Mouse (Mus musculus): ENCODE data around the gene Ubl7. TPM values are rescaled to one million over a fixed set of nuclear protein-coding genes. Genes with fewer than 3 reads are reported as not detected.

Ubl7 gene
- polyA plus RNA-seq, 1 experiment = 131 TPM

- no peak for DNase-seq
- H3K4me3 ChIP-seq (replicated peaks; ENCODE audit: extremely low read depth, low read depth, low read length) = no peak overlapping the region
- H3K4me1 ChIP-seq (ENCODE audit: control insufficient read depth, insufficient read depth, low read length) = peaks cover 26% of the 10 kb centered on the region
- TF ChIP-seq POLR2A (IDR thresholded peaks at IDR 0.05; ENCODE audit: borderline replicate concordance, extremely low read depth, low read depth, low read length) (no peak), CTCF (IDR thresholded peaks at IDR 0.05; ENCODE audit: insufficient read depth, low read length) (no peak)
- 90% methylated on average over 8 of the region's 8 CpGs for WGBS
Observed at GRCm38 (mm10) chr9:57968783-57969542, 58.2 kb downstream of the Ubl7 start.

- 66% methylated on average over 11 of the region's 11 CpGs for WGBS
- H3K4me1 ChIP-seq (ENCODE audit: control insufficient read depth, insufficient read depth, low read length) = peaks cover 26% of the 10 kb centered on the region
- H3K4me3 ChIP-seq (replicated peaks; ENCODE audit: extremely low read depth, low read depth, low read length) = no peak overlapping the region
- no peak for TF ChIP-seq CTCF (IDR thresholded peaks at IDR 0.05; ENCODE audit: insufficient read depth, low read length)
- TF ChIP-seq POLR2A (IDR thresholded peaks at IDR 0.05; ENCODE audit: borderline replicate concordance, extremely low read depth, low read depth, low read length) = no peak
- no peak for DNase-seq
Observed at GRCm38 (mm10) chr9:57969736-57970495, 59.1 kb downstream of the Ubl7 start.

- H3K4me3 ChIP-seq (replicated peaks; ENCODE audit: extremely low read depth, low read depth, low read length) = no peak overlapping the region
- TF ChIP-seq CTCF (IDR thresholded peaks at IDR 0.05; ENCODE audit: insufficient read depth, low read length) = no peak
- TF ChIP-seq POLR2A (IDR thresholded peaks at IDR 0.05; ENCODE audit: borderline replicate concordance, extremely low read depth, low read depth, low read length) = no peak
- DNase-seq = no peak
- peaks cover 22% of the 10 kb centered on the region for H3K4me1 ChIP-seq (ENCODE audit: control insufficient read depth, insufficient read depth, low read length)
- 93% methylated on average over 5 of the region's 5 CpGs for WGBS
Observed at GRCm38 (mm10) chr9:57971413-57971812, 60.6 kb downstream of the Ubl7 start.

GRCm38 (mm10) chr9:57972141-57972591 lies 61.4 kb downstream of the Ubl7 start:
- Histone ChIP-seq H3K4me1 (ENCODE audit: control insufficient read depth, insufficient read depth, low read length) (peaks cover 22% of the 10 kb centered on the region), H3K4me3 (replicated peaks; ENCODE audit: extremely low read depth, low read depth, low read length) (no peak overlapping the region)
- no peak for TF ChIP-seq POLR2A (IDR thresholded peaks at IDR 0.05; ENCODE audit: borderline replicate concordance, extremely low read depth, low read depth, low read length)
- no peak for TF ChIP-seq CTCF (IDR thresholded peaks at IDR 0.05; ENCODE audit: insufficient read depth, low read length)
- 46% methylated on average over 9 of the region's 9 CpGs for WGBS
- no peak for DNase-seq

- peaks cover 22% of the 10 kb centered on the region for H3K4me1 ChIP-seq (ENCODE audit: control insufficient read depth, insufficient read depth, low read length)
- H3K4me3 ChIP-seq (replicated peaks; ENCODE audit: extremely low read depth, low read depth, low read length) = no peak overlapping the region
- WGBS = 33% methylated on average over 9 of the region's 9 CpGs
- no peak for TF ChIP-seq CTCF (IDR thresholded peaks at IDR 0.05; ENCODE audit: insufficient read depth, low read length)
- TF ChIP-seq POLR2A (IDR thresholded peaks at IDR 0.05; ENCODE audit: borderline replicate concordance, extremely low read depth, low read depth, low read length) = no peak
- no peak for DNase-seq
Observed at GRCm38 (mm10) chr9:57972776-57973439, 62.1 kb downstream of the Ubl7 start.

- Histone ChIP-seq H3K4me1 (ENCODE audit: control insufficient read depth, insufficient read depth, low read length) (peaks cover 22% of the 10 kb centered on the region), H3K4me3 (replicated peaks; ENCODE audit: extremely low read depth, low read depth, low read length) (no peak overlapping the region)
- 75% methylated on average over 6 of the region's 6 CpGs for WGBS
- no peak for DNase-seq
- TF ChIP-seq POLR2A (IDR thresholded peaks at IDR 0.05; ENCODE audit: borderline replicate concordance, extremely low read depth, low read depth, low read length) = no peak
- TF ChIP-seq CTCF (IDR thresholded peaks at IDR 0.05; ENCODE audit: insufficient read depth, low read length) = no peak
Observed at GRCm38 (mm10) chr9:57973440-57974066, 62.8 kb downstream of the Ubl7 start.

GRCm38 (mm10) chr9:57974221-57974620 lies 63.4 kb downstream of the Ubl7 start:
- Histone ChIP-seq H3K4me3 (replicated peaks; ENCODE audit: extremely low read depth, low read depth, low read length) (no peak overlapping the region), H3K4me1 (ENCODE audit: control insufficient read depth, insufficient read depth, low read length) (peaks cover 22% of the 10 kb centered on the region)
- TF ChIP-seq POLR2A (IDR thresholded peaks at IDR 0.05; ENCODE audit: borderline replicate concordance, extremely low read depth, low read depth, low read length) (no peak), CTCF (IDR thresholded peaks at IDR 0.05; ENCODE audit: insufficient read depth, low read length) (no peak)
- 76% methylated on average over 5 of the region's 5 CpGs for WGBS
- DNase-seq = no peak

GRCm38 (mm10) chr9:57975200-57975821 lies 64.5 kb downstream of the Ubl7 start:
- no peak overlapping the region for H3K4me3 ChIP-seq (replicated peaks; ENCODE audit: extremely low read depth, low read depth, low read length)
- DNase-seq = no peak
- 74% methylated on average over 5 of the region's 5 CpGs for WGBS
- peaks cover 16% of the 10 kb centered on the region; the same call in 1 of the 2 replicates for H3K4me1 ChIP-seq (ENCODE audit: control insufficient read depth, insufficient read depth, low read length)
- TF ChIP-seq POLR2A (IDR thresholded peaks at IDR 0.05; ENCODE audit: borderline replicate concordance, extremely low read depth, low read depth, low read length) (no peak), CTCF (IDR thresholded peaks at IDR 0.05; ENCODE audit: insufficient read depth, low read length) (no peak)

Measured in lung, adult 2 months (tissue).